Mouse (Mus musculus) erythroblast, embryonic 14.5 days (primary cell): ENCODE data around the gene Bud13.

Experiments used
- GATA1 ChIP-seq: IDR thresholded peaks from 2 replicates; pipeline ENCODE4 v1.6.1; 2012; ENCODE audit warnings: low read length, inconsistent platforms, mixed read lengths
- TAL1 ChIP-seq: IDR thresholded peaks from 3 replicates; pipeline ENCODE4 v1.6.1; 2012; ENCODE audit warnings: low read length, inconsistent platforms, mixed read lengths

- TF ChIP-seq GATA1 (no peak), TAL1 (no peak)
Measured at GRCm38 (mm10) chr9:46257546-46257945, 25.3 kb upstream of the Bud13 start.
